Mouse (Mus musculus): ENCODE results near the gene Gm8108.
"Not testable (repeated sequence)": the region's sequence is repeated elsewhere in the genome, so short reads cannot be mapped to it uniquely, and the experiment has no call there.

Gene Gm8108

DNA sequence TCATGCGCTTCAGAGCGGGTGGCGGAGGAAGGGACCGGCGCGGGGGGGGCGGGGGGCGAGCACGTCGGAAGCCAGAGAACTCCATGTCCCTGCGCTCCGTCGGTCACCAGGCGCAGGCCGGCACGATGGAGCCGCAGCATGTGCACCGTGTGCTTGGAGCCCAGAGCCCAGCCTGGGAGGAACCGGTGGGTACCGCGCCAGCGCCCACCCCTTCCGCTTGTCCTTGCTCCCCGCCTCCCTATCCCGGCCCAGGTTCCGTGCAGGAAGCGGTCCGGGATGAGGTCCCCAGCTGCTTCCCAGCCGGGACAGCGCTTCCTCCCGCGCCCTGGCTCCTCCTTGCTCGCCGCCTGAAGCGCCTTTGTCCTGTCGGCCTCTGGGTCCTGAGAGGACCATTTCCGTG, at the start of gene Gm8108:
TSS of gene Gm8108 (plus strand) at position 101 of the 400 bp plus-strand sequence.
- peak; percentile 0 for DNase-seq (ENCODE audit: low read depth, low spot score)

DNA sequence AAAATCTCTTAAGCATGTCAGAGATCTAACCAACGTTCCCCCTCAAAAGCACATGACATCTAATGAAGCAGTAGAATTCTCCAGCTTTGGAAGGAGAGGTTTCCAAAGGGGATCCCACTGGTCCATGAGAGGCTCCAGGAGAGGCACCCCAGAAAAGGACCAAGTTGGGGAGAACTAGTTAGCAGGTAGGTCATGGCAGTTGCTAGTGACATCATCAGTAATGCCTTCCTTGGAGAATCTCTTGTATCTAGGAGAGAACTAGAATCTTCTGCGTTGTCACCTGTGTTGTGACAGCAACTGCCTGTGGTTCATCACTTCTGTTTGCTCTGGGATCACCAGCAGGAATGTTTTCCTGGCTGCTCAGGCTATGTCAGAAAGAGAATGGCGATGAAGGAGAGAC, 26.5 kb upstream of the Gm8108 start, which contains the start of gene Gm3115:
TSS of gene Gm3115 (plus strand) at position 301 of the 400 bp plus-strand sequence.
- not testable (repeated sequence) for DNase-seq (ENCODE audit: low read depth, low spot score)

- DNase-seq (ENCODE audit: low read depth, low spot score), result not testable (repeated sequence)
These were observed 31.3 kb downstream of the Gm8108 start for GRCm38 (mm10) chr14:4141646-4142045.

GRCm38 (mm10) chr14:4164730-4165129, 54.4 kb downstream of the Gm8108 start, which contains the start of gene Gm3127:
TSS of gene Gm3127 (plus strand) at chr14:4165030.
- not testable (repeated sequence) for DNase-seq (ENCODE audit: low read depth, low spot score)

GRCm38 (mm10) chr14:4182030-4182429, 71.7 kb downstream of the Gm8108 start:
- DNase-seq (ENCODE audit: low read depth, low spot score), result not testable (repeated sequence)
